Mouse (Mus musculus): ENCODE results near the gene Grik3. TPM values are rescaled to one million over a fixed set of nuclear protein-coding genes. Genes with fewer than 3 reads are reported as not detected.

The Grik3 gene
- polyA plus RNA-seq, 2 experiments, result 0.61 to 1.9 TPM

GRCm38 (mm10) chr4:125535977-125536376, 45.5 kb downstream of the Grik3 start:
- H3K36me3 ChIP-seq (ENCODE audit: control insufficient read depth, insufficient read depth, low read length), result no peaks in the 10 kb centered on the region
- no peak overlapping the region for H3K9ac ChIP-seq (ENCODE audit: low read depth, low read length, severe bottlenecking)
- no peaks in the 10 kb centered on the region for H3K4me1 ChIP-seq (ENCODE audit: control insufficient read depth, insufficient read depth, low read length)
- ATAC-seq (ENCODE audit: low FRiP score, low read depth) (no peak), DNase-seq (ENCODE audit: low spot score) (no peak)
- no peak overlapping the region for H3K27ac ChIP-seq (replicated peaks; ENCODE audit: low read depth, low read length)
- no peak for TF ChIP-seq POLR2A (IDR thresholded peaks at IDR 0.05; ENCODE audit: borderline replicate concordance, extremely low read depth, insufficient read depth, insufficient read length)
- H3K4me3 ChIP-seq (replicated peaks; ENCODE audit: low read length), result no peak overlapping the region
- H3K27me3 ChIP-seq (ENCODE audit: control insufficient read depth, insufficient read depth, low read length), result peaks cover 25% of the 10 kb centered on the region
- WGBS, result 46% methylated on average over 3 of the region's 4 CpGs
- H3K9me3 ChIP-seq (ENCODE audit: control insufficient read depth, low read length), result no peaks in the 10 kb centered on the region
- H3K4me2 ChIP-seq (replicated peaks; ENCODE audit: low read depth, low read length, severe bottlenecking), result no peak overlapping the region

DNA sequence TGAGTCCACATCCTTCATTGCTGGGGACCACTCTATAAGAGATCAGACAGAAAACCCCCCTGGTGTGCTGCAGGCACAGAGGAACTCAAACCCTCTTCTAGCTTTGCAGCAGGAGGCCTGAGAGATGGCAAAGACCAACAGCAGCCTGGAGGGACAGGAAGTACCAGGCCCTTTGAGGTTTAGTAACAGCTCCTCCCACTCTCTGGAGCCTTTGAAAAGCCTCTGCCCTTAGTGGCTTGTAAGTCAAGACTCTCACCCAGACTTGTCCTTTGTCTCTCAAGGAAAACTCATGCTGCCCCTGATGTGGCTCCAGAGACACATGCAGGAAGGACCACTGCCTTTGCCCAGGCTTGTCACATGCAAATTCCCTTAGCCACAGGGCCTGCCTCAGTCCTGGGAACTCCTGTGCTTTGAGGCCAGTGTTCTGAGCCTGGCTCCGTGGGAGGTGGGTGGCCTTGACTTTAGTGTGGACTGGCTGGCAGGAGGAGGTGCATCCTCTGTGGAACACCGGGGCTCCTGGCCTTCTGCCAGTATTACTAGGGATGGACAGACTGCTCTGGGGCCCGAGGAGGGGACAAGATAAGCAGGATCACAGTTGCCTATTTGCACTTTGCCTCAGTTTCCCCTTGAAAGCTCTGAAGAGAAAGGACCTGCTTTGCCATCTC, 47.9 kb downstream of the Grik3 start:
- 8% methylated on average over 3 of the region's 3 CpGs for WGBS
- Histone ChIP-seq H3K27ac (replicated peaks; ENCODE audit: low read depth, low read length) (no peak overlapping the region), H3K4me3 (replicated peaks; ENCODE audit: low read length) (no peak overlapping the region), H3K36me3 (ENCODE audit: control insufficient read depth, insufficient read depth, low read length) (no peaks in the 10 kb centered on the region), H3K9ac (ENCODE audit: low read depth, low read length, severe bottlenecking) (no peak overlapping the region), H3K4me2 (replicated peaks; ENCODE audit: low read depth, low read length, severe bottlenecking) (no peak overlapping the region), H3K9me3 (ENCODE audit: control insufficient read depth, low read length) (no peaks in the 10 kb centered on the region), H3K4me1 (ENCODE audit: control insufficient read depth, insufficient read depth, low read length) (no peaks in the 10 kb centered on the region), H3K27me3 (ENCODE audit: control insufficient read depth, insufficient read depth, low read length) (peaks cover 24% of the 10 kb centered on the region)
- no peak for DNase-seq (ENCODE audit: low spot score)
- ATAC-seq (ENCODE audit: low FRiP score, low read depth), result no peak
- no peak for TF ChIP-seq POLR2A (IDR thresholded peaks at IDR 0.05; ENCODE audit: borderline replicate concordance, extremely low read depth, insufficient read depth, insufficient read length)

DNA sequence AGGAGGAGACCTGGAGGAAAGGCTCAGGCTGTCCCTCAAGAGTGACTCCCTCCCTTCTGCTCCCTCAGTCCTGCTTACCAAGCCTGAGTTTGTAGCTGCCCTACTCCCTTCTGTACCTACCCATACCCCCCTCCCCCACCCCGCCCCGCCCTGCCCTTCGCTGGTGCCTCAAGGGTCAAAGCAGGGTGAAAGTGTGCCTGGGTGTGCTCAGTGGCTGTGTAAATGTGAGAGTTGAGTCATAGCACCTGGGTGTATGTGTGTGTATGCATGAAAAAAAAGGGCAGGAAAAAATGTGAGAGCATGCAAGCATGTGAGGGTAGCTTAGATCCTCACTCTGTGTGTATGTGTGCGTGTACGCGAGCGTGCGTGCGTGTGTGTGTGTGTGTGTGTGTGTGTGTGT, 49.1 kb downstream of the Grik3 start:
- H3K36me3 ChIP-seq (ENCODE audit: control insufficient read depth, insufficient read depth, low read length), result no peaks in the 10 kb centered on the region
- H3K4me2 ChIP-seq (replicated peaks; ENCODE audit: low read depth, low read length, severe bottlenecking), result no peak overlapping the region
- H3K9ac ChIP-seq (ENCODE audit: low read depth, low read length, severe bottlenecking), result no peak overlapping the region
- 78% methylated on average over 9 of the region's 9 CpGs for WGBS
- ATAC-seq (ENCODE audit: low FRiP score, low read depth), result no peak
- TF ChIP-seq POLR2A (IDR thresholded peaks at IDR 0.05; ENCODE audit: borderline replicate concordance, extremely low read depth, insufficient read depth, insufficient read length), result no peak
- H3K27me3 ChIP-seq (ENCODE audit: control insufficient read depth, insufficient read depth, low read length), result peaks cover 12% of the 10 kb centered on the region
- H3K27ac ChIP-seq (replicated peaks; ENCODE audit: low read depth, low read length), result no peak overlapping the region
- no peaks in the 10 kb centered on the region for H3K9me3 ChIP-seq (ENCODE audit: control insufficient read depth, low read length)
- H3K4me3 ChIP-seq (replicated peaks; ENCODE audit: low read length), result no peak overlapping the region
- no peak for DNase-seq (ENCODE audit: low spot score)
- no peaks in the 10 kb centered on the region for H3K4me1 ChIP-seq (ENCODE audit: control insufficient read depth, insufficient read depth, low read length)

- 64% methylated on average over 5 of the region's 5 CpGs for WGBS
These were observed 52.7 kb downstream of the Grik3 start for GRCm38 (mm10) chr4:125543171-125543570.

DNA sequence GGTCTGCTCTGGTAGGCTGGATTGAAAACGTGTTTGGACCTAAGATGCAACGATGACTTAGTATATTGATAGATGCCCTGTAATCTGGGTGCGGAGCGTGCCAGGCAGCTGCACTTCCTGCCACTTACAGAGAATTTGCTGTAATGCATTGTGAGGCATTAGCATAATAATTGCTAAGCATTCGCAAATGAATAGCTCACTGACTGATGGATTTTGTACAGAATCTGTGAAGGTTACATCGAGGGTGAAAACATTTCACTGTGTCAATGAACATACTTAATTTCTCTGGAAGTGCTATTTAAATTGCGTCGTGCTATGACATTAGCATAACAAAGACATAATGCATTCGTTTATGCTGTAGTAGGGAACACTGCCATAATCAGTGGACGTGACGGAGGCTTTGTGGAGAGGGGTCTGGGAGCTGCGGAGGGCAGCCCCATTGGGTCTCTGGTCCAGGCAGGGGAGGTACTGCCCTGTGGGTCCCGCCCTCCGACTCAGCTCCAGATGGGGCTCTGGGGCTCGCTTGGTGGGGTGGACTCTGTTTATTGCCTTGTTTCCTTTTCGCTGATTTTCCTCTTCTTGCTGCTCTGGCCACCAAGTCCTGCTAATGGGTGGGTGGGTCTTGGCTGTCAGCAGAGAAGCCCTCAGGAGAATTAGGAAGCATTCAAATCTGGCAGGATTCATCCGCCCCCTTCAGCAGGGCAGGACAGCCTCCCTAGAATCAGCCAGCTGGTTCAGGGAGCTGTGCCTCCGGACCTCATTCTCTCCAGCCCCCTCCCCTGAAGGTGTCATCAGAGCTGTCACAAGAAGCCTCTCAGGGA, 54.7 kb downstream of the Grik3 start:
- H3K27me3 ChIP-seq (ENCODE audit: control insufficient read depth, insufficient read depth, low read length), result peaks cover 11% of the 10 kb centered on the region; the same call in 1 of the 2 replicates
- no peak for DNase-seq (ENCODE audit: low spot score)
- no peak for TF ChIP-seq POLR2A (IDR thresholded peaks at IDR 0.05; ENCODE audit: borderline replicate concordance, extremely low read depth, insufficient read depth, insufficient read length)
- no peak overlapping the region for H3K4me3 ChIP-seq (replicated peaks; ENCODE audit: low read length)
- no peaks in the 10 kb centered on the region for H3K4me1 ChIP-seq (ENCODE audit: control insufficient read depth, insufficient read depth, low read length)
- 32% methylated on average over 18 of the region's 18 CpGs for WGBS
- no peak overlapping the region for H3K9ac ChIP-seq (ENCODE audit: low read depth, low read length, severe bottlenecking)
- H3K4me2 ChIP-seq (replicated peaks; ENCODE audit: low read depth, low read length, severe bottlenecking), result no peak overlapping the region
- H3K27ac ChIP-seq (replicated peaks; ENCODE audit: low read depth, low read length), result no peak overlapping the region
- no peak for ATAC-seq (ENCODE audit: low FRiP score, low read depth)
- no peaks in the 10 kb centered on the region for H3K9me3 ChIP-seq (ENCODE audit: control insufficient read depth, low read length)
- no peaks in the 10 kb centered on the region for H3K36me3 ChIP-seq (ENCODE audit: control insufficient read depth, insufficient read depth, low read length)

More at GRCm38 (mm10) chr4:125543171-125543570, 52.7 kb downstream of the Grik3 start:
- no peak for ATAC-seq (ENCODE audit: low FRiP score, low read depth)
- H3K4me3 ChIP-seq (replicated peaks; ENCODE audit: low read length), result no peak overlapping the region
- H3K4me2 ChIP-seq (replicated peaks; ENCODE audit: low read depth, low read length, severe bottlenecking), result no peak overlapping the region
- no peaks in the 10 kb centered on the region for H3K9me3 ChIP-seq (ENCODE audit: control insufficient read depth, low read length)
- peaks cover 11% of the 10 kb centered on the region; the same call in 1 of the 2 replicates for H3K27me3 ChIP-seq (ENCODE audit: control insufficient read depth, insufficient read depth, low read length)
- no peak for DNase-seq (ENCODE audit: low spot score)
- no peak overlapping the region for H3K9ac ChIP-seq (ENCODE audit: low read depth, low read length, severe bottlenecking)
- no peaks in the 10 kb centered on the region for H3K4me1 ChIP-seq (ENCODE audit: control insufficient read depth, insufficient read depth, low read length)
- no peak overlapping the region for H3K27ac ChIP-seq (replicated peaks; ENCODE audit: low read depth, low read length)
- no peak for TF ChIP-seq POLR2A (IDR thresholded peaks at IDR 0.05; ENCODE audit: borderline replicate concordance, extremely low read depth, insufficient read depth, insufficient read length)
- no peaks in the 10 kb centered on the region for H3K36me3 ChIP-seq (ENCODE audit: control insufficient read depth, insufficient read depth, low read length)
